9 mouse cellular contexts compared by ENCODE assay signal in genomic region chr5:99927951-99928350, GRCm38 (mm10). TPM values are rescaled to one million over a fixed set of nuclear protein-coding genes. Genes with fewer than 3 reads are reported as not detected.
A peak's percentile ranks its signal among the peaks of the same experiment; 100 is the strongest.
DNase-seq lines count a peak whose midpoint lies in the region; TF ChIP-seq lines count a peak whose summit lies in the region.
"Had no signal": no experiment of that assay in that cellular context is flagged by ENCODE, and none has a peak within 500 bp of the region (broad histone marks: within the 10 kb centered on the region; RNA-seq: fewer than 3 reads in every experiment).

No protein-coding gene starts in this region.

- H3K27ac ChIP-seq in left cerebral cortex, adult 2 months = no peak overlapping the region
- H3K27ac ChIP-seq: heart, embryonic 13.5 days; neural tube, embryonic 13.5 days had no signal

- intact Hi-C loops in left cerebral cortex, adult 2 months (cut with DNase I) = no loop called here
- intact Hi-C loops in heart, postnatal 10 days (cut with DNase I) = loop anchor here (5.0 kb wide), 2 partner anchors 109 to 314 kb away; partner anchors contain the start of genes Enoph1 and Hnrnpdl

- H3K4me3 ChIP-seq in left cerebral cortex, adult 2 months = no peak overlapping the region
- H3K4me3 ChIP-seq: heart, embryonic 13.5 days; neural tube, embryonic 13.5 days had no signal

- TF ChIP-seq CTCF in left cerebral cortex, adult 2 months (IDR thresholded peaks at IDR 0.05) = peak; percentile 54

- no peak for DNase-seq in left cerebral cortex, adult 2 months (ENCODE audit: extremely low spot score in 1 of 2, low spot score in 2 of 2)
- no peak for DNase-seq in left cerebral cortex, adult 8-10 months (ENCODE audit: low spot score in 2 of 2)
- peak; percentile 28 for DNase-seq in Muller cell, postnatal 12 days (ENCODE audit: inconsistent ontology term)
- peak; percentile 50 for DNase-seq in brain, adult 2 months (ENCODE audit: low read depth, low spot score)
- DNase-seq in heart, postnatal 10 days = peak; percentile 43 to 62
- DNase-seq in lung, postnatal 25 days (ENCODE audit: low spot score) = peak; percentile 66
- DNase-seq in thymus, postnatal 14 days = peak; percentile 60

RNA-seq across cellular contexts. Expression of gene Vamp9, which starts 21.9 kb away (rescaled TPM):
- 1 to 10 TPM in 1 of 2 experiments, under 1 TPM in 1; 0.77 to 1.2 TPM for total RNA-seq in left cerebral cortex, adult 2 months (2021)
- total RNA-seq in left cerebral cortex, adult 8-10 months (2022) = 1 to 10 TPM in 2 of 4 experiments, under 1 TPM in 1, not detected in 1; 0.89 to 1.4 (median 1.3) TPM
- not detected for total RNA-seq in heart, postnatal 10 days (2021)

RNA-seq across cellular contexts. Expression of gene Hnrnpd, which starts 50.8 kb away (rescaled TPM):
- total RNA-seq in left cerebral cortex, adult 2 months (2021) = 100 to 1,000 TPM; 194 to 222 TPM
- 100 to 1,000 TPM; 182 to 239 (median 222) TPM for total RNA-seq in left cerebral cortex, adult 8-10 months (2022)
- 100 to 1,000 TPM; 152 to 170 TPM for total RNA-seq in heart, postnatal 10 days (2021)

RNA-seq across cellular contexts. Expression of gene 4930524J08Rik, which starts 50.9 kb away (rescaled TPM):
- total RNA-seq in left cerebral cortex, adult 2 months (2021) = 1 to 10 TPM; 1.9 TPM
- total RNA-seq in left cerebral cortex, adult 8-10 months (2022) = 1 to 10 TPM; 1.1 to 3.3 (median 1.6) TPM
- total RNA-seq in heart, postnatal 10 days (2021) = 1 to 10 TPM; 1.6 to 1.7 TPM

Comparison
In these comparisons a context has a peak if more than half of its experiments do, and no peak if none do; other contexts are left out.
1. DNase-seq: peak in Muller cell, postnatal 12 days (single experiment), brain, adult 2 months (single experiment), heart, postnatal 10 days (2 of 2), lung, postnatal 25 days (single experiment) and thymus, postnatal 14 days (single experiment); none in left cerebral cortex, adult 2 months (0 of 2) and left cerebral cortex, adult 8-10 months (0 of 2).